Mouse (Mus musculus) kidney, postnatal 14 days (tissue): ENCODE results near the gene Neto2.
A peak's percentile ranks its signal among the peaks of the same experiment; 100 is the strongest.

Experiments used
- DNase-seq: peaks from one replicate; pipeline ENCODE4 v3.0.0; 2022; ENCODE audit warnings: mixed read lengths

Neto2 gene

DNA sequence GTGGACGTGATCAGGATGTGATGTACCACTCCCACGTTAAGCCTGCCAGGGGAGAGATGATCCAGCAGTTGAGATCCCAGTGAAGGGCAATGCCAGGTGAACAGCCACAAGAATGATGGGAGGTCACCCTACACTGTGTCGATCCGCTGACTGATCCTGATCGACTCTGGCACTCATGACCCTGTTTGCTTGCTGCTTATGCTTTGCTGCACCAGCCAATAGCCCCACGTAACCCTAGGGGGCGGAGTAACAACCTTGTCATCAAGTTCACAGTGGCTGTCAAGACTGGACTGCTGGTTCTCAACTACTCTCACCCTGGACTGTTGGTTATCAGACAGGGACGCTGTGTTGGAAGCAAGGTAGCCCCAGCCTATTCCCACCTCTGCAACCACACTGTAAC, 99.0 kb downstream of the Neto2 start:
- no peak for DNase-seq

GRCm38 (mm10) chr8:85597413-85598191, 103.1 kb downstream of the Neto2 start:
- DNase-seq = no peak

- peak; percentile 48 for DNase-seq
These were observed 105.3 kb downstream of the Neto2 start for GRCm38 (mm10) chr8:85595391-85595790.

DNA sequence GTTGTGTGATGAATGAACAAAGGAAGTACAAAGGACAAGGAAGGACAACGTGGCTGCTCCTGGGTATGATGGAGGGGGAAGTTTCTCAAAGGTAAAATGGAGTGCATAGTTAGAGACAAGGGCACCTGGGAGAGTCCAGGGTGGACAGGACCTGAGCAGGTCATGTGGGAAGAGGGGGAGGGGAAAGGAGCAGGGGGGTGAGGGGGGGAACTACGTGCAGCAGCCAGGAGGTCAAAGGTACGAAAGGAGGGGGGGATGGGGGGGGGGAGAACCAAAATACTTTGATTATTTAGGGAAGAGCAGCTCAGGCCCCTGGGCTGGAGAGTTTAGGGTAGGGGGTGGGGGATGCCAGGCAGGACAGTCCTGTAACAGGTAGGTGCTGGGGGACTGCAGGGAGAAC, 105.7 kb downstream of the Neto2 start:
- DNase-seq = no peak

GRCm38 (mm10) chr8:85593324-85593723, 107.4 kb downstream of the Neto2 start:
- no peak for DNase-seq

DNA sequence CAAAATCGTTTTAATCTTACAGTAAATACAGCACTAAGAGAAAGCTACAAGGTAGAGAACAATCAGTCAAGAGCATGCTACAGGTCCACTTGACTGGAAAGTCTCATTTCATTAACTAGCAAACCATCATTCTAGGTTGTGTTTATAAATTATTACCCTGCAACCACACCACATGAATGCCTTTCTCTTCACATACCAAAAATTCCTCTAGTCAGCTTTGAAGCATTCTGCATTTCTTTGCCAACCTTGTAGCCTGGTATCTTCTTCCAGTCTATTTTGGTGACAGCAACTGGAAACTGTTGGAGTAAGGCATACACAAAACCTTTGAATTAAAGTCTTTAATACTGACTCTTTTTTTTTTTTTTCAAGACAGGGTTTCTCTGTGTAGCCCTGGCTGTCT, 109.2 kb downstream of the Neto2 start:
- peak; percentile 7 for DNase-seq

GRCm38 (mm10) chr8:85590258-85590657, 110.5 kb downstream of the Neto2 start:
- no peak for DNase-seq

DNA sequence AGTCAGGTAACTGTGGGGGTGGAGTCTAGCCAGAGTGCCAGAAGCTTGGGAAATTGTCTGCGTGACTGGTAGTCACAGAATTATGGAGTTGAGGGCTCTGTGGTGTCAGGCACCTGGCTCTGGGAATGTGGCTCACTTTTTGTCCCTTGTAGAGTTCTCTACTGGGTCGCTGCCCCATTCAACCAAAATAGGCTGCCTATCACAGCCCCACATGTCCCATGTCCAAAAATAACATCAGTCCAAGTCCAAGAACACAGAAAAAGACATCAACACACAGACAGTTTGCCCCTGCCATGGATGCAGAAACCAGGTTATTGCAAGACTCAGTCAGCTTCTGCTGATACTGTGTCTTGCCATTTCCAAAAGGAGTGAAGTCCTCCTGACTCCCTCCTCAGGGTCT, 112.1 kb downstream of the Neto2 start:
- no peak for DNase-seq
